Comparison of ENCODE assay signal across 7 mouse cellular contexts in the genomic region with DNA sequence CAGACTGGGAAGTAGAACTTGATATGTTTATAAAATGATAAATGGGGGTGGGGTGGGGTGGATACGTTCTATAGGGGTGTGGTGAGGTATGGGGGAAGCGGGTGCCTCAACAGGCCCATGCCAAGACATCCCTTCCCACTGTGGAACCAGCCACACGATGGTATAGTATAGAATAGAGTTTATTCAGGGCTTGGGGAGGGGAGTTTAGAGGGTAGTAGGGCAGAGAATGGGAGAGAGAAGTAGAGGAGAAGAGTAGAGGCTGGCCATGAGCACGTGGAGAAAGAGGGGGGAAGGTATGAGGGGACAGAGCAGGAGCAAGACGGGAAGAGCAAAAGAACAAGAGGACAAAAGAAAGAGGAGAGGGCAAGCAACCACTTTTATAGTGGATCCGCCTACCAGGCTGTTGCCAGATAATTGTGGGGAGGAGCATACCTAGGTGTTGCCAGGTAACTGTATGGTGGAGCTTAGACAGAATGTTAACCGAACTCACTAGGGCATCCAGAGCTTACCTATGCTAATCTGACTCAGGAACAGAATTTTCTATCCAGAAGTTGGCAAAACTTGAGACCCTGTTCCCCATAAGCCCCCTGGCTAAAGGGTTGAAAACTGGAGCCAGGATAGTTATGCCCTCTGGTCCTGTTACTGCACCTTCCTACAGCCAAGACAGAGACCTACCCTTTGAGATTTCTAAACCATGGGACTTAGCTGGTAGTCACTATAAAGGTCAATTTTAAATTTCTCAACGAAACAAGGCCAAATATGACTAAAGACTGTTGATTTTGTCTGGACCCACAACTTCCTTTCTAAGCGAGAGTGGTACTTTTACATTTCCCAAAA. TPM values are rescaled to one million over a fixed set of nuclear protein-coding genes. Genes with fewer than 3 reads are reported as not detected.
A peak's percentile ranks its signal among the peaks of the same experiment; 100 is the strongest.
DNase-seq lines count a peak whose midpoint lies in the region; ATAC-seq and TF ChIP-seq lines count a peak whose summit lies in the region.

No protein-coding gene starts in this region.

- H3K4me1 ChIP-seq in lung, adult 2 months (ENCODE audit: control insufficient read depth, insufficient read depth, low read length): peaks cover 3% of the 10 kb centered on the region; the same call in 1 of the 2 replicates
- peaks cover 10% of the 10 kb centered on the region for H3K4me1 ChIP-seq in forebrain, embryonic 12.5 days
- H3K4me1 ChIP-seq in limb, embryonic 12.5 days (replicated peaks): peaks cover 5% of the 10 kb centered on the region
- H3K4me1 ChIP-seq in stomach, embryonic 15.5 days: 0 out of 2 replicates have a peak, but pooled peaks cover 4% of the 10 kb centered on the region

- peak overlapping the region; percentile 64 for H3K4me3 ChIP-seq in lung, adult 2 months (replicated peaks; ENCODE audit: extremely low read depth, low read depth, low read length)
- peak overlapping the region; percentile 42 for H3K4me3 ChIP-seq in forebrain, embryonic 12.5 days (replicated peaks)
- peak overlapping the region; percentile 56 for H3K4me3 ChIP-seq in limb, embryonic 12.5 days (replicated peaks)
- peak overlapping the region; percentile 60 for H3K4me3 ChIP-seq in stomach, embryonic 15.5 days (replicated peaks)

- no peak for TF ChIP-seq POLR2A in lung, adult 2 months (IDR thresholded peaks at IDR 0.05; ENCODE audit: borderline replicate concordance, extremely low read depth, low read depth, low read length)

- no peak overlapping the region; the same call in 1 of the 2 replicates for H3K9ac ChIP-seq in forebrain, embryonic 12.5 days
- H3K9ac ChIP-seq in limb, embryonic 12.5 days (replicated peaks): no peak overlapping the region
- H3K9ac ChIP-seq in stomach, embryonic 15.5 days: no peak overlapping the region

- H3K27ac ChIP-seq in forebrain, embryonic 12.5 days: no peak overlapping the region
- no peak overlapping the region for H3K27ac ChIP-seq in limb, embryonic 12.5 days
- no peak overlapping the region for H3K27ac ChIP-seq in stomach, embryonic 15.5 days

- H3K9me3 ChIP-seq in forebrain, embryonic 12.5 days: no peaks in the 10 kb centered on the region
- no peaks in the 10 kb centered on the region for H3K9me3 ChIP-seq in limb, embryonic 12.5 days
- H3K9me3 ChIP-seq in stomach, embryonic 15.5 days: no peaks in the 10 kb centered on the region

- peak; percentile 58 for ATAC-seq in forebrain, embryonic 12.5 days (ENCODE audit: low FRiP score)
- peak; percentile 38; the same call in 1 of the 2 replicates for ATAC-seq in limb, embryonic 12.5 days (ENCODE audit: insufficient number of reproducible peaks, insufficient read depth, low FRiP score, low TSS enrichment, low read depth)
- ATAC-seq in stomach, embryonic 15.5 days (ENCODE audit: insufficient read depth, low FRiP score, low read depth): 0 out of 2 replicates have a peak, but pooled peaks have one; percentile 37

- no peak for DNase-seq in lung, adult 2 months
- no peak for DNase-seq in lung, postnatal 4 days
- no peak for DNase-seq in adrenal gland, postnatal 36 days
- no peak for DNase-seq in testis, postnatal 14 days (ENCODE audit: low spot score)

- H3K4me2 ChIP-seq in forebrain, embryonic 12.5 days: peak overlapping the region; percentile 50
- H3K4me2 ChIP-seq in limb, embryonic 12.5 days: peak overlapping the region; percentile 59
- H3K4me2 ChIP-seq in stomach, embryonic 15.5 days: peak overlapping the region; percentile 66

- no peaks in the 10 kb centered on the region for H3K27me3 ChIP-seq in forebrain, embryonic 12.5 days
- H3K27me3 ChIP-seq in limb, embryonic 12.5 days: no peaks in the 10 kb centered on the region
- H3K27me3 ChIP-seq in stomach, embryonic 15.5 days (replicated peaks): no peaks in the 10 kb centered on the region

- 59% methylated on average over 9 of the region's 9 CpGs for WGBS in lung, adult 2 months
- 65% methylated on average over 9 of the region's 9 CpGs for WGBS in forebrain, embryonic 12.5 days
- 62% methylated on average over 9 of the region's 9 CpGs for WGBS in limb, embryonic 12.5 days
- WGBS in stomach, embryonic 15.5 days: 57% methylated on average over 9 of the region's 9 CpGs

- H3K36me3 ChIP-seq in forebrain, embryonic 12.5 days (replicated peaks): no peaks in the 10 kb centered on the region
- H3K36me3 ChIP-seq in limb, embryonic 12.5 days: no peaks in the 10 kb centered on the region
- no peaks in the 10 kb centered on the region for H3K36me3 ChIP-seq in stomach, embryonic 15.5 days

- TF ChIP-seq CTCF in lung, adult 2 months (IDR thresholded peaks at IDR 0.05; ENCODE audit: insufficient read depth, low read length): no peak

RNA-seq across cellular contexts. Expression of gene Zfp108, which starts 0.6 kb away (rescaled TPM):
- 0.76 and 0.83 TPM in 2 replicates for polyA plus RNA-seq in lung, adult 2 months (2012; rRNA removed)
- 3.2 and 3.6 TPM in 2 replicates for polyA plus RNA-seq in forebrain, embryonic 12.5 days (2016; fragmentation: Nextera tagmentation; extraction: Ambion mirVana)
- 4.2 and 4.8 TPM in 2 replicates for polyA plus RNA-seq in limb, embryonic 12.5 days (2016; fragmentation: Nextera tagmentation; extraction: Ambion mirVana)
- 3.5 and 4.3 TPM in 2 replicates for polyA plus RNA-seq in stomach, embryonic 15.5 days (2015; fragmentation: Nextera tagmentation; extraction: Ambion mirVana)
- total RNA-seq in adrenal gland, postnatal 36 days (2021): 1 to 10 TPM; 2.0 to 2.1 TPM

RNA-seq across cellular contexts. Expression of gene Zfp93, which starts 16.2 kb away (rescaled TPM):
- 1.5 and 1.6 TPM in 2 replicates for polyA plus RNA-seq in lung, adult 2 months (2012; rRNA removed)
- 7.6 and 7.7 TPM in 2 replicates for polyA plus RNA-seq in forebrain, embryonic 12.5 days (2016; fragmentation: Nextera tagmentation; extraction: Ambion mirVana)
- 10.0 and 12.0 TPM in 2 replicates for polyA plus RNA-seq in limb, embryonic 12.5 days (2016; fragmentation: Nextera tagmentation; extraction: Ambion mirVana)
- polyA plus RNA-seq in stomach, embryonic 15.5 days (2015; fragmentation: Nextera tagmentation; extraction: Ambion mirVana): 7.2 and 7.4 TPM in 2 replicates
- total RNA-seq in adrenal gland, postnatal 36 days (2021): 1 to 10 TPM; 4.7 to 5.2 TPM

RNA-seq across cellular contexts. Expression of gene Zfp109, which starts 16.6 kb away (rescaled TPM):
- 1.4 and 1.7 TPM in 2 replicates for polyA plus RNA-seq in lung, adult 2 months (2012; rRNA removed)
- 5.3 TPM in 2 replicates for polyA plus RNA-seq in forebrain, embryonic 12.5 days (2016; fragmentation: Nextera tagmentation; extraction: Ambion mirVana)
- 7.1 and 7.5 TPM in 2 replicates for polyA plus RNA-seq in limb, embryonic 12.5 days (2016; fragmentation: Nextera tagmentation; extraction: Ambion mirVana)
- 5.1 and 5.6 TPM in 2 replicates for polyA plus RNA-seq in stomach, embryonic 15.5 days (2015; fragmentation: Nextera tagmentation; extraction: Ambion mirVana)
- 1 to 10 TPM; 3.4 to 3.8 TPM for total RNA-seq in adrenal gland, postnatal 36 days (2021)

RNA-seq across cellular contexts. Expression of gene Zfp111, which starts 42.8 kb away (rescaled TPM):
- polyA plus RNA-seq in lung, adult 2 months (2012; rRNA removed): 2.0 and 2.4 TPM in 2 replicates
- 10.7 and 11.9 TPM in 2 replicates for polyA plus RNA-seq in forebrain, embryonic 12.5 days (2016; fragmentation: Nextera tagmentation; extraction: Ambion mirVana)
- 12.3 and 12.5 TPM in 2 replicates for polyA plus RNA-seq in limb, embryonic 12.5 days (2016; fragmentation: Nextera tagmentation; extraction: Ambion mirVana)
- polyA plus RNA-seq in stomach, embryonic 15.5 days (2015; fragmentation: Nextera tagmentation; extraction: Ambion mirVana): 8.5 and 9.2 TPM in 2 replicates
- 1 to 10 TPM; 8.1 to 9.9 TPM for total RNA-seq in adrenal gland, postnatal 36 days (2021)

RNA-seq across cellular contexts. Expression of gene Zfp61, which starts 47.0 kb away (rescaled TPM):
- polyA plus RNA-seq in lung, adult 2 months (2012; rRNA removed): 5.1 and 8.7 TPM in 2 replicates
- 44.5 and 44.8 TPM in 2 replicates for polyA plus RNA-seq in forebrain, embryonic 12.5 days (2016; fragmentation: Nextera tagmentation; extraction: Ambion mirVana)
- 57.6 and 61.1 TPM in 2 replicates for polyA plus RNA-seq in limb, embryonic 12.5 days (2016; fragmentation: Nextera tagmentation; extraction: Ambion mirVana)
- 29.6 and 31.3 TPM in 2 replicates for polyA plus RNA-seq in stomach, embryonic 15.5 days (2015; fragmentation: Nextera tagmentation; extraction: Ambion mirVana)
- 10 to 100 TPM in 1 of 2 experiments, 1 to 10 TPM in 1; 8.8 to 10.3 TPM for total RNA-seq in adrenal gland, postnatal 36 days (2021)
